Mouse (Mus musculus) kidney, postnatal 0 days (tissue): ENCODE results near the gene Pcnx. TPM values are rescaled to one million over a fixed set of nuclear protein-coding genes. Genes with fewer than 3 reads are reported as not detected.
A peak's percentile ranks its signal among the peaks of the same experiment; 100 is the strongest.

Experiments used
- ATAC-seq: fragments of 200-750 bp; cut with Nextera tagmentation; replicated peaks from 2 replicates; pipeline ENCODE4 v1.8.0; 2017; ENCODE audit warnings: low read depth, moderate number of reproducible peaks, moderate TSS enrichment, moderate library complexity; ENCODE audit not compliant: low FRiP score
- DNase-seq: peaks from one replicate; pipeline ENCODE4 v3.0.0-alpha.2; 2016; ENCODE audit warnings: low spot score
- H3K27ac ChIP-seq: fragments of 300-500 bp; sonication (generic); 2 replicates; pipeline ENCODE4 v1.5.1; 2014; ENCODE audit warnings: mild to moderate bottlenecking
- H3K27me3 ChIP-seq: fragments of 300-500 bp; sonication (generic); 2 replicates; pipeline ENCODE4 v1.6.1; 2014; ENCODE audit warnings: low read length, mixed read lengths; ENCODE audit not compliant: insufficient read depth
- H3K36me3 ChIP-seq: fragments of 300-500 bp; sonication (generic); 2 replicates; pipeline ENCODE4 v1.6.1; 2014; ENCODE audit warnings: low read length, mixed read lengths; ENCODE audit not compliant: insufficient read depth
- H3K4me1 ChIP-seq: fragments of 300-500 bp; sonication (generic); replicated peaks from 2 replicates; pipeline ENCODE4 v1.6.1; 2014; ENCODE audit warnings: antibody characterized with exemption, low read length, mixed read lengths; ENCODE audit not compliant: insufficient read depth
- H3K4me2 ChIP-seq: fragments of 300-500 bp; sonication (generic); 2 replicates; pipeline ENCODE4 v1.6.1; 2014; ENCODE audit warnings: mild to moderate bottlenecking, low read length, moderate library complexity, mixed read lengths
- H3K4me3 ChIP-seq: fragments of 300-500 bp; sonication (generic); replicated peaks from 2 replicates; pipeline ENCODE4 v1.5.1; 2014; ENCODE audit warnings: low read depth, low read length
- H3K9ac ChIP-seq: fragments of 300-500 bp; sonication (generic); 2 replicates; pipeline ENCODE4 v1.6.1; 2014; ENCODE audit warnings: low read depth, low read length
- H3K9me3 ChIP-seq: fragments of 300-500 bp; sonication (generic); replicated peaks from 2 replicates; pipeline ENCODE4 v1.6.1; 2016; ENCODE audit warnings: low read length, inconsistent platforms, mixed read lengths
- CTCF ChIP-seq: IDR thresholded peaks from 2 replicates; pipeline ENCODE4 v1.5.1; 2016; ENCODE audit warnings: antibody characterized with exemption, low read depth, mild to moderate bottlenecking, moderate library complexity
- WGBS: fragments of 180-500 bp; shearing (Covaris S2); extraction: QIAGEN DNeasy Blood & Tissue Kit; methylation state at CpG from one replicate; pipeline ENCODE4 v1.1.7; 2014; 5-methylcytosine and 5-hydroxymethylcytosine counted together
- polyA plus RNA-seq: library from polyadenylated mRNA; unstranded; fragments of >200 nt; fragmentation: Nextera tagmentation; extraction: Ambion mirVana; gene quantifications from 2 replicates; pipeline ENCODE4 v1.2.1, GENCODE M21; 2015

Gene Pcnx
- polyA plus RNA-seq, 1 experiment from 2014 or later, result 9.2 TPM

DNA sequence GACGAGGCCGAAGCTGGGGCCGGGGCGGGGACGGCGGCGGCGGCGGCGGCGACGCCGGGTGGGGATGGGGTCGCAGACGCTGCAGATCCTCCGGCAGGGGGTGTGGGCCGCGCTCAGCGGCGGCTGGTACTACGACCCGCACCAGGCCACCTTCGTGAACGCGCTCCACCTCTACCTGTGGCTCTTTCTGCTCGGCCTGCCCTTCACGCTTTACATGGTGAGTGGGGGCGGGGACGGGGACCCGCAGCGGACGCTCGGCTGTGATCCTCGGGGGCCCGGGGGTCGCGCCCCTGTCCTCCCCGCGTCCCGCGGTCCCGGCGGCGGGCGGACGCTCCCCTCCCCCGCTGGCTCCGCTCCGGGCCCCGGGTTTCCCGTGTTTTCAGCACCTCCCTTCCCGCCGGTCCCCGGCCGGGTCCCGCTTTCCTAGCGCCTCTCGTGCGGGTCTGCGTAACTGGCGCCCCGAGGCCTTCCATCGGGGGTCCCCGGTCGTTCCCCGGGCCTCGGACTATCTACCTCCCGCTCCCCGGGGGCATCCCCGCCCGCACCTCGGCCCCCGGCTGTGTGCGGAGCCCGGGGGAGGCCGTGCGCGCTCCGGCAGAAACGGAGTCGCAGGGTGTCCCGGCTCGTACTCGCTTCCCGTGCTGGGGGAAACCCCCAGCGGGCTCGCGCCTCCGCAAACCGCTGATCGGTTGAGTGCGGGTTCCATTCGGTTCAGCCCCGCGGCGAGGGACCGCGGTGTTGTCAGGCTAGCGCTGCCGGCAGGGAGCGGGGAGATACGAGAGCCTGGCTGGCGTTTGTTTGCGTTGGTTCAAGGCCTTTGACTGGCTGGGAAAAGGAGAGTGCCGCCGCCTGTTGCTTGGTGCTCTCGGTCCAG is 722 bp downstream of the Pcnx start:
- Histone ChIP-seq H3K4me3 (peak overlapping the region; percentile 89), H3K27me3 (no peaks in the 10 kb centered on the region), H3K4me2 (peak overlapping the region; percentile 74), H3K9me3 (no peaks in the 10 kb centered on the region), H3K27ac (peak overlapping the region; percentile 91), H3K36me3 (no peaks in the 10 kb centered on the region), H3K9ac (peak overlapping the region; percentile 93), H3K4me1 (peaks cover 15% of the 10 kb centered on the region)
- ATAC-seq, result peak; percentile 49
- TF ChIP-seq CTCF, result peak; percentile 7; the same call in 1 of the 2 replicates
- DNase-seq, result peak; percentile 82
- under 1% methylated on average over 78 of the region's 107 CpGs for WGBS

DNA sequence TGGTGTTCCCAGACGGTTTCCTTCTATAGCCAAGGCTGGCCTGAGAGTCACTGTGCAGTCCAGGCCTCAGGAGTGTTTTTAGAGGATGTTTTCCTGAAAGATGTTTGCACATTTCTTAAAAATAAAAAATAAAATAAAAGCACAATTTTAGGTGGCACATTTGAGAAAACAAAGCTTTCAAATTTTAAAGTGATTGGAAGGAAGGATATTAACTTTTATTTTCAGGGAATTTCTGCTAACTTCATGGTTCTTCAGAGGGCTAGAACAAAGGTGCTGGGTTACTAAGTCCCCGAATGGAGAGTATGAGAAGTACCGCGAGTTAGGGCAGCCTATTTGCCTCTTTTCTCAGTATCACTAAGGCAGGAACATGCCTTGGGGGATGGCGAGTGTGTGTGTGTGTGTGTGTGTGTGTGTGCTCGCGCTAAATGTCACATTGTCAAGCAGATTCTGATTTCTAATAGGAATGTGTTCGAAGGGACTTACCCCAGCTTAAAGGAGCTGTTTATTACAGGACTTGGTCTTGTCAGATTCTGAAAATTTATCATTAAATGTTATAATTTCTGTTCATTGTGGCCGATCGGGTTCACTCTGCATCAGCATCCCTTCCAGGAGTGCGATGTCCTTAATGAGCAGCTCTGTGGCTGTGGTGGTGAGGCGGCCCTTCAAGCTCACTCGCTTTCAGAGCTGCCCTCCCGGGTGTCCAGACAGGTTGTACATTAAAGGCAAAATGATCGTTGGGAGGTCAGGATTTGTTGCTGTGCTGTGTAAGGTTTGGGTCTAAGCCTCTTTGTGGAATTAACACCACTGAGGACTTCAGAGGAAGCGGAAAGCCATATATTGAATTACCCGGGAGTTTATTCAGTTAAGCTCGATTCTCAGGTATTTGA is 1.6 kb downstream of the Pcnx start:
- Histone ChIP-seq H3K27me3 (no peaks in the 10 kb centered on the region), H3K36me3 (no peaks in the 10 kb centered on the region), H3K4me3 (peak overlapping the region; percentile 89), H3K9ac (peak overlapping the region; percentile 93), H3K9me3 (no peaks in the 10 kb centered on the region), H3K4me1 (peaks cover 15% of the 10 kb centered on the region), H3K4me2 (peak overlapping the region; percentile 74), H3K27ac (peak overlapping the region; percentile 91)
- DNase-seq (no peak), ATAC-seq (no peak)
- no peak for TF ChIP-seq CTCF
- 15% methylated on average over 18 of the region's 18 CpGs for WGBS

GRCm38 (mm10) chr12:81862351-81862802 is 2.6 kb downstream of the Pcnx start:
- Histone ChIP-seq H3K4me2 (peak overlapping the region; percentile 74), H3K9ac (no peak overlapping the region), H3K4me1 (peaks cover 15% of the 10 kb centered on the region), H3K9me3 (no peaks in the 10 kb centered on the region), H3K27me3 (no peaks in the 10 kb centered on the region), H3K4me3 (peak overlapping the region; percentile 89; the same call in 1 of the 2 replicates), H3K36me3 (no peaks in the 10 kb centered on the region), H3K27ac (no peak overlapping the region)
- no peak for TF ChIP-seq CTCF
- ATAC-seq (no peak), DNase-seq (no peak)
- WGBS, result 42% methylated on average over 8 of the region's 8 CpGs

DNA sequence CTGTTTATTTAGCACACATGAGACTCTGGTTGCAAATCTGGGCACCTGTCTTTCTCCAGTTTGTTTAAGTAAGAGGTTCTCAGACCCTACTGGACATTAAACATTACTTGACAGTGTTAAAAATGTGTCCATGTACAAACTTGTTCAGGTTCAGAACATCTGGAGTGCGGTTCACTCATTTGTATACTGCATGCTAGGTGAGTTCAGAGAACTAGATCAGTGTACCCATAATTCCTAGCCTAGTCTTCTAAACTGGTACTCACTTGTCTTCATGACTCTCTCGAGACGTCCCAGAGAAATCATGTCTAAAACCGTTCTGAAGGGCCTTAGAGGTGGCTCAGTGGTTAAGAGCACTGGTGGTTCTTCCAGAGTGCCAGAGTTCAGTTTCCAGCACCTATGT is 4.1 kb downstream of the Pcnx start:
- H3K9me3 ChIP-seq, result no peaks in the 10 kb centered on the region
- H3K4me3 ChIP-seq, result no peak overlapping the region
- no peak for TF ChIP-seq CTCF
- no peak for DNase-seq
- no peak overlapping the region for H3K27ac ChIP-seq
- ATAC-seq, result no peak
- H3K9ac ChIP-seq, result no peak overlapping the region
- H3K27me3 ChIP-seq, result no peaks in the 10 kb centered on the region
- H3K36me3 ChIP-seq, result no peaks in the 10 kb centered on the region
- peaks cover 15% of the 10 kb centered on the region for H3K4me1 ChIP-seq
- 91% methylated on average over 4 of the region's 4 CpGs for WGBS
- no peak overlapping the region for H3K4me2 ChIP-seq

DNA sequence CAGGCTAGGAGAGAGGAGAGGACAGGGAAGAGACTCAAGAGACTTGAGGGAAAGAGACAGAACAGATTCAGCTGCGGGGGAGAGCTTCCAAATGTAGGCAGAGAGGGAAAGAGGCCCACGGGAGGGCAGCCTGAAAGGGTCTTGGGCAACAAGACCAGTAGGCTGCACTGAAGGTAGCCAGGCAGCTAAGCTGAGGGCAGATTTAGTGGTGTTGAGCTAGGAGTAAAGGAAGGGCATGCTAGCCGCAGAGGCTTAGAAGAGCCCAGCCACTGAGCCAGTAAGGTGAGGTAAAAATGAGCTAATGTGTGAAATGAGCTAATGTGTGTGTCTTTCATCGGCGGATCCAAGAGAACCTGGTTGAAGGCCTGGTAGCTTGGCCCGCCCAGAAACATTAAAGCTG is 5.4 kb downstream of the Pcnx start:
- WGBS, result 88% methylated on average over 6 of the region's 6 CpGs
- no peaks in the 10 kb centered on the region for H3K36me3 ChIP-seq
- H3K27ac ChIP-seq, result no peak overlapping the region

GRCm38 (mm10) chr12:81867316-81867715 is 7.5 kb downstream of the Pcnx start:
- H3K27me3 ChIP-seq, result no peaks in the 10 kb centered on the region
- DNase-seq (no peak), ATAC-seq (no peak)
- H3K36me3 ChIP-seq, result no peaks in the 10 kb centered on the region
- 94% methylated on average over 4 of the region's 4 CpGs for WGBS
- no peak overlapping the region for H3K9ac ChIP-seq
- TF ChIP-seq CTCF, result no peak
- no peak overlapping the region for H3K4me3 ChIP-seq
- H3K4me2 ChIP-seq, result no peak overlapping the region
- H3K4me1 ChIP-seq, result peaks cover 5% of the 10 kb centered on the region; the same call in 1 of the 2 replicates
- H3K27ac ChIP-seq, result no peak overlapping the region
- H3K9me3 ChIP-seq, result no peaks in the 10 kb centered on the region

More for the DNA sequence above, 5.4 kb downstream of the Pcnx start:
- no peaks in the 10 kb centered on the region for H3K9me3 ChIP-seq
- no peak overlapping the region for H3K4me3 ChIP-seq
- no peaks in the 10 kb centered on the region for H3K27me3 ChIP-seq
- H3K4me1 ChIP-seq, result peaks cover 15% of the 10 kb centered on the region
- DNase-seq (no peak), ATAC-seq (no peak)
- H3K9ac ChIP-seq, result no peak overlapping the region
- no peak for TF ChIP-seq CTCF
- no peak overlapping the region for H3K4me2 ChIP-seq
